Mouse (Mus musculus) bone marrow macrophage, adult 2 months (primary cell): ENCODE results near the gene Jdp2.

Experiments
- CTCF ChIP-seq: IDR thresholded peaks from 2 replicates; pipeline ENCODE4 v1.5.1; 2012; ENCODE audit warnings: low read depth, mild to moderate bottlenecking, low read length, moderate library complexity
- POLR2A ChIP-seq: IDR thresholded peaks from 2 replicates; pipeline ENCODE4 v1.6.1; 2012; ENCODE audit warnings: mild to moderate bottlenecking, low read depth, low read length, borderline replicate concordance

- no peak for TF ChIP-seq CTCF
- no peak for TF ChIP-seq POLR2A
Observed at GRCm38 (mm10) chr12:85679808-85680207, 81.0 kb downstream of the Jdp2 start.
